Mouse (Mus musculus) T-helper 17 cell (primary cell): Measurements from ENCODE around the gene Plxna1.

ENCODE experiments used
- in situ Hi-C, 2 experiments: fragments of 300-600 bp; cut with MboI, MseI; formaldehyde crosslinking; loops; 1 replicate in 1 of 2; 2 replicates in 1 of 2; pipeline ENCODE4 v1.15.1; 2025; ENCODE audit warnings: high pct_unique_total_duplicates in 2 of 2

Plxna1 gene

GRCm38 (mm10) chr6:89361418-89362280, 771 bp downstream of the Plxna1 start:
- in situ Hi-C loops: loop anchor here in 1 of 2 experiments (5.0 kb wide), 1 partner anchor 281 kb away; the partner anchor contains the start of gene Txnrd3

GRCm38 (mm10) chr6:89360709-89361417, 1.6 kb downstream of the Plxna1 start:
- in situ Hi-C loops: loop anchor here in 1 of 2 experiments (5.0 kb wide), 1 partner anchor 281 kb away; the partner anchor contains the start of gene Txnrd3

- in situ Hi-C loops: loop anchor here (5.0 to 10.0 kb wide), 2 partner anchors 282 to 985 kb away; partner anchors contain the start of gene Txnrd3 (in 1 of the 2)
Observed at GRCm38 (mm10) chr6:89359771-89360708, 2.4 kb downstream of the Plxna1 start.

- in situ Hi-C loops: loop anchor here in 1 of 2 experiments (10.0 kb wide), 1 partner anchor 984 kb away; no protein-coding TSS in a partner anchor
Observed at GRCm38 (mm10) chr6:89359192-89359591, 3.2 kb downstream of the Plxna1 start.

GRCm38 (mm10) chr6:89355661-89356060, 6.8 kb downstream of the Plxna1 start:
- in situ Hi-C loops: loop anchor here in 1 of 2 experiments (10.0 kb wide), 1 partner anchor 981 kb away; no protein-coding TSS in a partner anchor

GRCm38 (mm10) chr6:89354726-89355125, 7.7 kb downstream of the Plxna1 start:
- in situ Hi-C loops: loop anchor here in 1 of 2 experiments (10.0 kb wide), 1 partner anchor 980 kb away; no protein-coding TSS in a partner anchor

GRCm38 (mm10) chr6:89354076-89354475, 8.3 kb downstream of the Plxna1 start:
- in situ Hi-C loops: loop anchor here in 1 of 2 experiments (10.0 kb wide), 1 partner anchor 979 kb away; no protein-coding TSS in a partner anchor

GRCm38 (mm10) chr6:89353101-89353500, 9.3 kb downstream of the Plxna1 start:
- in situ Hi-C loops: loop anchor here in 1 of 2 experiments (10.0 kb wide), 1 partner anchor 978 kb away; no protein-coding TSS in a partner anchor

- in situ Hi-C loops: loop anchor here in 1 of 2 experiments (10.0 kb wide), 1 partner anchor 977 kb away; no protein-coding TSS in a partner anchor
Observed at GRCm38 (mm10) chr6:89351441-89352137, 10.8 kb downstream of the Plxna1 start.

- in situ Hi-C loops: loop anchor here in 1 of 2 experiments (10.0 kb wide), 1 partner anchor 976 kb away; no protein-coding TSS in a partner anchor
Observed at GRCm38 (mm10) chr6:89350520-89350919, 11.9 kb downstream of the Plxna1 start.

- in situ Hi-C loops: loop anchor here in 1 of 2 experiments (10.0 kb wide), 1 partner anchor 975 kb away; no protein-coding TSS in a partner anchor
Observed at GRCm38 (mm10) chr6:89350037-89350515, 12.3 kb downstream of the Plxna1 start.

GRCm38 (mm10) chr6:89348363-89348762, 14.1 kb downstream of the Plxna1 start:
- in situ Hi-C loops: no loop called here

- in situ Hi-C loops: no loop called here
Observed at GRCm38 (mm10) chr6:89347792-89348191, 14.6 kb downstream of the Plxna1 start.

GRCm38 (mm10) chr6:89345855-89346254, 16.6 kb downstream of the Plxna1 start:
- in situ Hi-C loops: no loop called here

GRCm38 (mm10) chr6:89345486-89345785, 17.0 kb downstream of the Plxna1 start:
- in situ Hi-C loops: no loop called here

GRCm38 (mm10) chr6:89344613-89345485, 17.6 kb downstream of the Plxna1 start:
- in situ Hi-C loops: no loop called here

GRCm38 (mm10) chr6:89341981-89342380, 20.4 kb downstream of the Plxna1 start:
- in situ Hi-C loops: no loop called here

GRCm38 (mm10) chr6:89339447-89339846, 23.0 kb downstream of the Plxna1 start:
- in situ Hi-C loops: no loop called here

GRCm38 (mm10) chr6:89338733-89339132, 23.7 kb downstream of the Plxna1 start:
- in situ Hi-C loops: no loop called here
